8 mouse cellular contexts compared by ENCODE assay signal in genomic region chr19:21271186-21271585, GRCm38 (mm10). TPM values are rescaled to one million over a fixed set of nuclear protein-coding genes. Genes with fewer than 3 reads are reported as not detected.
DNase-seq lines count a peak whose midpoint lies in the region; ATAC-seq and TF ChIP-seq lines count a peak whose summit lies in the region.

No protein-coding gene starts in this region.

- H3K9me3 ChIP-seq in kidney, embryonic 14.5 days (ENCODE audit: control insufficient read depth, low read length): no peaks in the 10 kb centered on the region
- H3K9me3 ChIP-seq in G1E (replicated peaks): no peaks in the 10 kb centered on the region
- H3K9me3 ChIP-seq in embryonic facial prominence, embryonic 11.5 days (replicated peaks; ENCODE audit: control insufficient read depth, low read length): no peaks in the 10 kb centered on the region
- H3K9me3 ChIP-seq in intestine, embryonic 16.5 days (ENCODE audit: control insufficient read depth, low read length): no peaks in the 10 kb centered on the region
- H3K9me3 ChIP-seq in lung, postnatal 0 days (ENCODE audit: low read length): no peaks in the 10 kb centered on the region

- DNase-seq in kidney, adult 8-10 months: no peak
- DNase-seq in G1E (ENCODE audit: low spot score): no peak
- no peak for DNase-seq in embryonic facial prominence, embryonic 11.5 days (ENCODE audit: low spot score)
- DNase-seq in lung, postnatal 0 days (ENCODE audit: low spot score): peak; percentile 66
- peak; percentile 21 for DNase-seq in testis, postnatal 14 days (ENCODE audit: low spot score)
- DNase-seq in urinary bladder, postnatal 36 days (ENCODE audit: low spot score in 2 of 2): no peak

- H3K9ac ChIP-seq in kidney, embryonic 14.5 days (ENCODE audit: low read depth, low read length): peak overlapping the region; percentile 100
- peak overlapping the region; percentile 66 for H3K9ac ChIP-seq in embryonic facial prominence, embryonic 11.5 days (replicated peaks; ENCODE audit: low read length)
- H3K9ac ChIP-seq in intestine, embryonic 16.5 days (ENCODE audit: low read depth, low read length): peak overlapping the region; percentile 87
- H3K9ac ChIP-seq in lung, postnatal 0 days (replicated peaks; ENCODE audit: low read depth): peak overlapping the region; percentile 49

- 31% methylated on average over 8 of the region's 8 CpGs for WGBS in kidney, embryonic 14.5 days
- 36% methylated on average over 8 of the region's 8 CpGs for WGBS in embryonic facial prominence, embryonic 11.5 days
- 22% methylated on average over 8 of the region's 8 CpGs for WGBS in intestine, embryonic 16.5 days
- WGBS in lung, postnatal 0 days: 18% methylated on average over 8 of the region's 8 CpGs

- H3K27ac ChIP-seq in kidney, embryonic 14.5 days (ENCODE audit: low read depth, low read length): peak overlapping the region; percentile 100
- no peak overlapping the region; the same call in 1 of the 2 replicates for H3K27ac ChIP-seq in embryonic facial prominence, embryonic 11.5 days (replicated peaks; ENCODE audit: low read depth, low read length)
- H3K27ac ChIP-seq in intestine, embryonic 16.5 days (ENCODE audit: low read length): peak overlapping the region; percentile 100
- H3K27ac ChIP-seq in lung, postnatal 0 days (ENCODE audit: low read length): peak overlapping the region; percentile 94

- TF ChIP-seq EP300 in lung, postnatal 0 days (IDR thresholded peaks at IDR 0.05): no peak

- no peaks in the 10 kb centered on the region for H3K36me3 ChIP-seq in kidney, embryonic 14.5 days (ENCODE audit: control insufficient read depth, insufficient read depth, low read length)
- H3K36me3 ChIP-seq in G1E (replicated peaks): peaks cover 3% of the 10 kb centered on the region
- H3K36me3 ChIP-seq in embryonic facial prominence, embryonic 11.5 days (replicated peaks; ENCODE audit: control insufficient read depth, insufficient read depth, low read depth, low read length): no peaks in the 10 kb centered on the region
- H3K36me3 ChIP-seq in intestine, embryonic 16.5 days (ENCODE audit: control insufficient read depth, insufficient read depth, low read length): no peaks in the 10 kb centered on the region
- no peaks in the 10 kb centered on the region for H3K36me3 ChIP-seq in lung, postnatal 0 days (ENCODE audit: insufficient read depth, low read length)

- TF ChIP-seq CTCF in G1E (IDR thresholded peaks at IDR 0.05; ENCODE audit: low read depth, low read length): no peak
- TF ChIP-seq CTCF in lung, postnatal 0 days (IDR thresholded peaks at IDR 0.05): no peak

- peak overlapping the region; percentile 48 for H3K4me2 ChIP-seq in kidney, embryonic 14.5 days (replicated peaks; ENCODE audit: low read depth, low read length)
- peak overlapping the region; percentile 49 for H3K4me2 ChIP-seq in embryonic facial prominence, embryonic 11.5 days (ENCODE audit: low read depth, low read length)
- H3K4me2 ChIP-seq in intestine, embryonic 16.5 days (ENCODE audit: low read depth, low read length): peak overlapping the region; percentile 83
- peak overlapping the region; percentile 54 for H3K4me2 ChIP-seq in lung, postnatal 0 days (replicated peaks; ENCODE audit: low read depth, low read length)

- H3K4me3 ChIP-seq in kidney, embryonic 14.5 days (ENCODE audit: low read length): peak overlapping the region; percentile 94
- H3K4me3 ChIP-seq in G1E (ENCODE audit: low read depth, low read length): peak overlapping the region; percentile 86
- H3K4me3 ChIP-seq in embryonic facial prominence, embryonic 11.5 days (ENCODE audit: low read depth, low read length): peak overlapping the region; percentile 64
- peak overlapping the region; percentile 94 for H3K4me3 ChIP-seq in intestine, embryonic 16.5 days (ENCODE audit: low read length)
- peak overlapping the region; percentile 99 for H3K4me3 ChIP-seq in lung, postnatal 0 days (ENCODE audit: low read depth, low read length)

- no peak for ATAC-seq in kidney, embryonic 14.5 days (ENCODE audit: low FRiP score, low TSS enrichment)
- ATAC-seq in G1E (ENCODE audit: extremely low read depth, insufficient number of reproducible peaks, low FRiP score, poor library complexity, severe bottlenecking): no peak
- no peak for ATAC-seq in embryonic facial prominence, embryonic 11.5 days (replicated peaks; ENCODE audit: insufficient number of reproducible peaks, low FRiP score, low TSS enrichment, low read depth)
- no peak for ATAC-seq in intestine, embryonic 16.5 days
- no peak for ATAC-seq in lung, postnatal 0 days

- H3K4me1 ChIP-seq in kidney, embryonic 14.5 days (ENCODE audit: control insufficient read depth, insufficient read depth, low read length): peaks cover 4% of the 10 kb centered on the region; the same call in 1 of the 2 replicates
- peaks cover 24% of the 10 kb centered on the region for H3K4me1 ChIP-seq in G1E (ENCODE audit: insufficient read depth, low read depth, low read length)
- no peaks in the 10 kb centered on the region for H3K4me1 ChIP-seq in embryonic facial prominence, embryonic 11.5 days (ENCODE audit: control insufficient read depth, insufficient read depth, low read length)
- no peaks in the 10 kb centered on the region for H3K4me1 ChIP-seq in intestine, embryonic 16.5 days (ENCODE audit: control insufficient read depth, insufficient read depth, low read length)
- peaks cover 2% of the 10 kb centered on the region; the same call in 1 of the 2 replicates for H3K4me1 ChIP-seq in lung, postnatal 0 days (ENCODE audit: insufficient read depth, low read depth, low read length)

- H3K27me3 ChIP-seq in kidney, embryonic 14.5 days (ENCODE audit: control insufficient read depth, insufficient read depth, low read length): no peaks in the 10 kb centered on the region
- no peaks in the 10 kb centered on the region for H3K27me3 ChIP-seq in G1E (ENCODE audit: insufficient read depth, low read length)
- H3K27me3 ChIP-seq in embryonic facial prominence, embryonic 11.5 days (ENCODE audit: control insufficient read depth, insufficient read depth, low read length): no peaks in the 10 kb centered on the region
- H3K27me3 ChIP-seq in intestine, embryonic 16.5 days (replicated peaks; ENCODE audit: control insufficient read depth, insufficient read depth, low read length): no peaks in the 10 kb centered on the region
- no peaks in the 10 kb centered on the region for H3K27me3 ChIP-seq in lung, postnatal 0 days (replicated peaks; ENCODE audit: insufficient read depth, low read length)

RNA-seq across cellular contexts. Expression of gene Zfand5, which starts 0.9 kb away (rescaled TPM):
- polyA plus RNA-seq in kidney, embryonic 14.5 days (2014; fragmentation: Nextera tagmentation; extraction: Ambion mirVana): 99.0 and 136 TPM in 2 replicates
- total RNA-seq in G1E (2014; fragmentation: Nextera tagmentation) (88.6 and 102 TPM in 2 replicates), G1E (2017) (53.6 and 66.8 TPM in 2 replicates)
- polyA plus RNA-seq in G1E (2012): 9.5 and 13.9 TPM in 2 replicates
- 155 and 167 TPM in 2 replicates for polyA plus RNA-seq in embryonic facial prominence, embryonic 11.5 days (2014; fragmentation: Nextera tagmentation; extraction: Ambion mirVana)
- polyA plus RNA-seq in intestine, embryonic 16.5 days (2015; fragmentation: Nextera tagmentation; extraction: Ambion mirVana): 56.3 and 59.6 TPM in 2 replicates
- 108 and 109 TPM in 2 replicates for polyA plus RNA-seq in lung, postnatal 0 days (2015; fragmentation: Nextera tagmentation; extraction: Ambion mirVana)

Comparison
In these comparisons a context has a peak if more than half of its experiments do, and no peak if none do; other contexts are left out.
1. H3K9ac ChIP-seq: peak in every context shown above with its lines; median percentile 100 in kidney, embryonic 14.5 days; 87 in intestine, embryonic 16.5 days; 66 in embryonic facial prominence, embryonic 11.5 days; 49 in lung, postnatal 0 days.
2. DNase-seq: peak in lung, postnatal 0 days (single experiment) and testis, postnatal 14 days (single experiment); none in kidney, adult 8-10 months (0 of 2), G1E (single experiment), embryonic facial prominence, embryonic 11.5 days (single experiment) and urinary bladder, postnatal 36 days (0 of 2).
3. Peak in every context shown above with its lines, with median percentiles within 50 percentile points of each other: H3K4me2 ChIP-seq and H3K4me3 ChIP-seq.